Mouse (Mus musculus) T-helper 1 cell (primary cell): Measurements from ENCODE around the gene Exd2.
"Not testable (repeated sequence)": the region's sequence is repeated elsewhere in the genome, so short reads cannot be mapped to it uniquely, and the experiment has no call there.

ENCODE experiments used
- in situ Hi-C: fragments of 300-600 bp; cut with MboI, MseI; formaldehyde crosslinking; loops from one replicate; pipeline ENCODE4 v1.15.1; 2025; ENCODE audit warnings: high pct_unique_total_duplicates

Exd2 gene

DNA sequence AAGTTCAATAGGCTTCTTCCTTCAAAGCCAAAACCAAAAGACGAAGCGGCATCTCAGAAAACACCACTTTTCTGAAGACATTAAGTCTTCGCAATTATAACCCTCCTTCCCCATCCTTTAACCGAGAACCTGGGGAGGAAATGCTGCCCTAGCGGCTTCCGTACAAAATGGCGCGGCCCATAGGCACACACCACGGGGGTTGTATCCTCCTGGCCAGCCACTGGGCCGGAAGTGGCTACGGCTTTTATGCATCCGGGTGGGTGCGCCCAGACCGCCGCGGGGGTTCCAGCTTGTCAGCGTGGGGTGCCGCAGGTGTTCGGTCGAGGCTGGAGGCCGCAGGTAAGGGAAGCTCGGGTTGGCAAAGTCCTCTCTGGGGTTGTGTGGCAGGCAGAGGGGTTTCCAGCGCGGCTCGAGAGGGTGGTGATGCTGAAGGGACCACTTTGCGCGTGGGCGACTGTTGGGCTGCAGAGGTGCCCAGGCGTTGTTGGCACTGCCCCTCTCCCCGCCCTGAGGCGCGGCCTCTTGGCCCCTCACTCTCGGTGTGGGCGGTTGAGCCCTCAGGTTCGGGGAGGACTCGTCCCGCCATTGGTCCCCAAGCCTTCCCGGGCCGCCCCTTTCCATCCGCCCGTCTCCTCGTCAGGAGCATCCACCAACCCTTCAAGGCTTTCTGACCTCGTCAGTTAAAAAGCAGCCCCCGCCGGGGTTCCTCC, at the start of gene Exd2:
Exd2 (plus strand) TSS at position 154 of the 710 bp plus-strand sequence.
- in situ Hi-C loops = no loop called here

DNA sequence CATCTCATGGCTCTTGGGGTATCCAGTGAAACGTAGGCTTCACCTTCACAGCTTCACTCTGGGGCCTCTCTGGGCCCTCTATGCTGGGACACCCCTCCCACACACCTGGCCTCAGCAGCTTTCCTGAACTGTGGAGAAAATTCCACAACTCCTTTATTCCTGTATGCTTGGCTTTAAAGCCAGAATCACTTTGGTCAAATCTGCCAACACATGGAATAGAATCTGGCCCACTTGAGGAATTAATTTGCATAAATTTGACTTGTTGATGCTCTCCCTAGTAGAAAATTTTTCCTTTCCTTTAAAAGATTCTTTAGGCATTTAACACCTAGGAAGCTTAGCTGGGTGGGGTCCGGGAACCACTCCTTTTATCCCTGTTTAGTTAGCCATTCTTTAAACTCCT, 47.8 kb upstream of the Exd2 start:
- in situ Hi-C loops = no loop called here

DNA sequence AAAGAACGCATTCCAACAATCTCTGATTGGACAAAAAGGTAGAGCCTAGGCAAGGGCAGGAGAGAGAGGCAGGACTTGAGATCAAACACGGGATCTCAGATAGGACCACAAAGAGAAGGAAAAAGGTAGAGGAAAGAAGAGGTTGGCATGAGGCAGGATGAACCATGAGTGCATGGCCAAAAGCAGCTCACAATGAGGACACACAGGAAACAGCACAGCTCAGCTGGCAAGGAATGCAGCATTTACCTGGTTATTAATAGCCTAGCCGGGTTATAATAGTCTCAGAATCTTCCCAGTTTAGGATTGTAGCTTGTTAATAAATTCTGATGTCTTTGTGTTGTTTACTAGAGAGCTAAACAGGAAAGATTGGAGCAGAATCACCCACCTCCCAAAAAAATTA, 35.2 kb upstream of the Exd2 start:
- in situ Hi-C loops = no loop called here

DNA sequence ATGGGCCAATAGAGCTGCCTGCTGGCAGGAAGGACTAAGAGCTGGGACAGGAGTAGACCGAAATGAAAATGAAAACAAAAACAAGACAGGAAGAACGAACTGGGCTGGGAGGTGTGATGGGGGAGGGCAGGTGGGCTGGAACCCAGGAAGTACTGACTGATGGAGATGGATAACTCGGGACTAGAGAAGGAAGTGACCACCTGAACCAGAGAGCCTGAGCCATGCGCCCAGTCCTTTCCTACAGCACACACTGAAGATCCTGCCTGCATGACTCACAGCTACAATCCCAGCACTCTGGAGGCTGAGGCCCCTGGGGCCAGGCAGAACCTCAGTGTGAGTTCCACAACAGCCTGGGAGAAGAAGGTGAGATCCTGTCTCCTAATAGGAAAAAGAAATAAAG, 29.6 kb upstream of the Exd2 start:
- in situ Hi-C loops = no loop called here

DNA sequence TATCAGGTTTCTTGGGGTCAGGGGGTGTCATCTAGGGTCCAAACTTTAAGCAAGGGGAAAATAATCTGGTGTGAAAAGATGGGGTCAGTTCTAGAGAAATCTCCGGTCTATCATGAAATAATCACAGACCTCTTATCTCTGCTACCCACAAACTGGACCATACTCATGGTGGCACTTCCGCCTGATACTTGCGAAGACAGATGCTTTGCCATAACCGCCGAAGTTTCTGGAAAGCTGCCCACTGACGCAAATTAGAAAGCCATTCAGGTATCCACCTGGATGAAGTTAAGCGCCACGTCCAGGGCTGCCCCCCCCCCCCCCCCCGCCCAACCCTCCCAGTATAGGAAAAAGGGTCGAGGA, 28.3 kb upstream of the Exd2 start:
- in situ Hi-C loops = no loop called here

DNA sequence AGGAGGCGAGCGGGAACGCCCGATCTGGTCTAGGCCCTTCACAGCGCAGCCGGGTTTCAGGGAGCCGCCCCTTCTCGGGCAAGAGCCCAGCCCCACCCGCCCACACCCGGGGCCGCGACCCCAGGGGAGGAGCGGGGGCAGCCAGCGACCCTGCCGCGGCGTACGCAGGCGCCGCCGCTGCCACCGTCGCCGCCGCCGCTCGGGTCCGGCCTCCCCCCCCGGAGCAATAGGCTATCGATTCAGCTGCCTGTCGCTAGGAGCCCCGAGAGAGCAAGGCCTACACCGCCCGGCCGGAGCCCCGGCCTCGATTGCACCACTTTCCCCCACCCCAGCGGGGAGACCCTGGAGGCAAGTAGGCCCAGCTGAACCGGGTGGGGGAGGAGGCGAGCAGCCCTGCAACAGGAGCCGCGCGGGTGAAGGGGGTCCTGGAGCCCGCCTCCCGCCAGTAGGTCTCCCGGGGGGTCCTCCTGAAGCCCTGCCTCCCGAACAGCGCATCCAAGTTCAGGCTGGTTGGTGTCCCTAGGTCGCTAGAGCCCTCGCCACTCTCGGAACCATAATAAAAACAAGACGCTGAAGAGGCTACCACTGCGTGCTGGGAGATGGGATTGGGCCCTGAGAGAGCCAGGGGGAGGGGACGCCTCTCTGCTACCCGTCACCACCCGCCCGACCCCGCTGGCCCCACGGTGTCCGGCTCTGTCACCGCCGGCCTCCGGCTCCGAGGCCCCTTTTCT, 27.8 kb upstream of the Exd2 start:
- in situ Hi-C loops = no loop called here

DNA sequence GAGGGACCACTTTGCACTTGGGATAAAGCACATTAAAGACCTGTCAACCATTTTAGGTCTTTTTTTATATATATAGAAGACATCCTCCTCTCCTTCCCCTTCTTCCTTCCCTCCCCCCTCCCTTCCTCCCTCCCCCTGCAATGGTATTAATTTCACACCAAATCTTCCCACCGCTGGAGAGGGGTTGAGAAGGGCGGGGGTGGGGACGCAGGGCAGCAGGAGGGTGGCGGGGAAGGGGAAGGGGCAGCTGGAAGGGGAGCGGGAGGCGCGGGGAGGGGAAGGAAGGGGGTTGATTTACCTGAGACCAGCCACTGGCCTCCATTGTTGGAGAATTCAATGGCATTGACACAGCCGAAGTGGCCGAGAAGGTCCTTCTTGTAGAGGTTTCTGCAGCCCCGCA, 27.0 kb upstream of the Exd2 start:
- in situ Hi-C loops = no loop called here

DNA sequence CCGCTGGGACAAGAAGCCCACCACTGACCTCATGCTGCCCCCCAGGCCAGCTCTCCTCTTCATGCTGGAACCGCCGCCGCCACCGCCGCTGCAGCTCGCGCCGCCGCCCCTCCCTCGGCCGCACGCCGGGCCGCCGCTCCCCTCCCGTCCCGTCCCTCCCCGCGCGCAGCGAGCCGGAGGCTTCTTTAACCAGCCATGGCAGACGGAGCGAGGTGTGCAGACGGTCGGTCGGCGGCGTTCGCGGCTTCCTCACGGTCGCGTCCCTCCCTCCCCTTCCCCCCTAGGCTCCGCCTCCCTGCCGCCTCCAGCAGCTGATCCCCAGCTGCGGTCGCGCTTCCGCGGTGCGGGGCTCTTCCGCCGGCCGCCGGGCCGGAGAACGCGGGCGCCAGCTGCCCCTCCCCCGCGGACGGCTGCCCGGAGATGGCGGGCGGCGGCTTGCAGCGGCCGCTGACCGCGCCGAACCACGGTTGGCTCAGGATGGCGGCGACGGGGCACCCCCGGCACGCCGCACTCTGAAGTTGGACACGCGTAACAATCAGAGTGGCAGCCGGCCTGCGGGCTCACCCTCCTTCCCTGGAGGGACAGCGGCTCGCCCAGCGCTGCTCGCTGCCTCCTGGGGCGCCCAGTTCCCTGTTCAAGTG, 26.4 kb upstream of the Exd2 start, which contains the start of gene Dcaf5:
Dcaf5 (minus strand) TSS at position 266 of the 641 bp plus-strand sequence.
- in situ Hi-C loops = no loop called here

DNA sequence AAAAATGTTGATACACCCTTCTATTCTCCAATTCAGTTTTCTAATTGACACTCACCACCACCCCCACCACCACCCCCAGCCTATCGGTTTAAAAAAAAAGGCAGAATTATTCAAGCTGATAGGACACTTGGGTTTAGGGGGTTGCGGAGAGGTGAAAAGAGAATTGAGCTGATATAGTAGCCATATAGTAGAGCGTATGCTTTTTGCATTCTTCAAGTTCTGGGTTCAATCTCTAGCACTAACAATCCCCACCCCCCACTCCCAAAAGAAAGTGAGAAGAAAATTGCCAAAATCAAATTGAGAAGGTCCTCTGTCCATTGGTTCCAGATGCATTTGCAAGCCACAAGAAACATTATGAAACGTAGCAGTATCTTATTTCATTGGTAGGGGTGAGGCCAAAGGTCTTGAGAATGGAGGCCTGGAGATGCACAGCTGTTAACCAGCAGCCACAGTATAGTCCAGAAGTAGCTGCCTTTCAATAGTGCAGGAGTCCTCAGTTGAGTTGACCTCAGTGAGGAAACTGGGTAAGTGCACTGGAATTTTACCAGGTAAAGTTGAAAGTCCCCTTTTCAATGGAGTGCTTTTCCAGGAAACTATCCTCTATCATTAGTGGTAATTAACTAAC, 25.7 kb upstream of the Exd2 start:
- in situ Hi-C loops = no loop called here

DNA sequence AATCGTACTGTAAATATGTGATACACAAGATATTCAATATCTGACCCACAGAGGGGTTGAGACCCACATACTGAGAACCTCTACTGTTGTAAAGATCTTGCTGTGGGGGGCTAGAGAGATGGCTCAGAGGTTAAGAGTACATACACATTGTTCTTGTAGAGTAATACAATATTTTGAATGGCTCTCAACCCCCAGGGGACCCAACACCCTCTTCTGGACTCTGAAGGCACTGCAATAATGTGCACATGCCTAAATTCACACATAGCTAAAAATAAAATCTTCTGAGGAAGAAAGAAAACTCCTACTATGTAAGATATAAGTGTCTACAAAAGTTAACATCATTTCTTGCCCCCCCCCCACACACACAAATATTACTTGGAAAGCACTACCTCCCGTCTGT, 21.9 kb upstream of the Exd2 start:
- in situ Hi-C loops = no loop called here

DNA sequence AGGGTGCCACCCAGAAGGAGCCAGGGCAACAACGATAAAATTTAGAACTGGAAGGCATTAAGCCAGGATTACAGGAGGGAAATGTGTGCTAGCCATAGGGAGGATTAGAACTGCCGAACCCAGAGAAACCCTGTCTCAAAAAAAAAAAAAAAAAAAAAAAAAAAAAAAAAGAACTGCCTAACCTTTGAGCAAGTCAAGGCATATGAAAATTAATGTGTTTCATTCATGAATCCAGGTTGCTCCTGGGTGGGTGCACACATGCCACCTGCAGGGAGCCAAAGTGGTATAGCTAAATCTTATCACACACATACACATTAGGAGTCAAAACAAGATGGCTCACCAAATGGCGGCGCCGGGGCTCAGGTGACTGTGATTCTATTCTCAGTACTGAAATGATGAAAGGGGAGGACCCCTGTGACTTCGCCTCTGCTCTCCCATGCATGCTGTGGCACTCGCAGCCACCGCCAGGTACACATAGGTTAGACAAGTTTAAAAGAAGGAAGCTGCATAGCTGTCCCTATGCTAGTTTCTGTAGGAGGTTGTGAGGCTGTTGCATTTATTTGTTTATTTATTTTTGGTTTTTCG, 18.3 kb upstream of the Exd2 start:
- in situ Hi-C loops = no loop called here

DNA sequence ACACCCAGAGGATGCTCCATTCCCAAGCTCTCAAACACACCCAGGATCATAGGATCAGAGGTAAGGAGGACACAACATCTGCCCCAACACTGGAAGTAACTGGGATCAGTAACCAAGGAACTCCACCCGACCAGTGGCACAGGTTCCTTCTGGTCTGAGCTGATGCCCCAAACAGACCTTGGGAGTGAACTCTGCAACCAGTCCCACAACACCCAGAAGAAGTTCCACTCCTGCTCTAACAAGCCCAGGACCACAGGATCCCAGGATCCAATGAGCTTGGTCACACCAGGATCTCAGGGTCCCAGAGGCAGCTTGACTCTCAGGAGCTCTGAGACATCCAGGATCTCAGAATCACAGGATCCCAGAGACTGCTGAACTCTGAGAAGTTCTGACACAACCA, 9.4 kb upstream of the Exd2 start:
- in situ Hi-C loops = no loop called here

DNA sequence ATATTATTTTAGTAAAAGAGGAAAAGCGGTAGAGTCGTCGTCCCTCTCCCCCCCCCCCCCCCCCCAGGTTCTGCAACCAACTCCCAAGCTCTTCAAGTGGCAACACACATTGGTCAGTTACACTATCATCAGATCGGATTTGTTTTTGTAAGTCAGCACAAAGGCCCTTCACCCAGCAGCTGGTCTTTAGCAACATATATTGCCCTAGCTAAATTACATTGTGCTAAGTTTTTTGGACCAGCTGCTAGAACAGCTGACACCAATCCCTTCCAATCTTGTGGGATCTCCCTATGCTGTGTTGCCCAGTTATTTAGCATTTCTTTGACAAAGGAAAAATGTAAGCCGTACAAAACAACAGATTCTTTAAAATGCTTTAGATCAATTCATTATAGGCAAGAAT, 4.9 kb upstream of the Exd2 start:
- in situ Hi-C loops = no loop called here

DNA sequence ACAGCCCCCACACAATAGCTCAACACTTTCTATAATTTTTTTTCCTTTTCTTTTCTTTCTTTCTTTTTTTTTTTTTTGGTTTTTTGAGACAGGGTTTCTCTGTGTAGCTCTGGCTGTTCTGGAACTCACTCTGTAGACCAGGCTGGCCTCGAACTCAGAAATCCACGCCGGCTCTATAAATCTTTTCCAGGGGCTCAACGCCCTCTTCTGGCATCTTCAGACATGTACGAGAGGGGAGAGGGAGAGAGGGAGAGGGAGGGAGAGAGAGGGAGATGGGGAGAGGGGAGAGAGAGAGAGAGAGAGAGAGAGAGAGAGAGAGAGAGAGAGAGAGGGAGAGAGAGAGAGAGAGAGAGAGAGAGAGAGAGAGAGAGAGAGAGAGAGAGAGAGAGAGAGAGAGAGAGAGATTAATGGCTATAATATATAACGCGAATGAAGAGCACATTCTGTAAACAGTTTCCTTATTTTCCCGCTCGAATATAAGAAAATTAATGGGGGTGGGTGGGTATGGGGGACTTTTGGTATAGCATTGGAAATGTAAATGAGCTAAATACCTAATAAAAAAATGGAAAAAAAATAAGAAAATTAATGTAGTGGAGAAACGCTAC, 501 bp upstream of the Exd2 start:
- in situ Hi-C loops = not testable (repeated sequence)

DNA sequence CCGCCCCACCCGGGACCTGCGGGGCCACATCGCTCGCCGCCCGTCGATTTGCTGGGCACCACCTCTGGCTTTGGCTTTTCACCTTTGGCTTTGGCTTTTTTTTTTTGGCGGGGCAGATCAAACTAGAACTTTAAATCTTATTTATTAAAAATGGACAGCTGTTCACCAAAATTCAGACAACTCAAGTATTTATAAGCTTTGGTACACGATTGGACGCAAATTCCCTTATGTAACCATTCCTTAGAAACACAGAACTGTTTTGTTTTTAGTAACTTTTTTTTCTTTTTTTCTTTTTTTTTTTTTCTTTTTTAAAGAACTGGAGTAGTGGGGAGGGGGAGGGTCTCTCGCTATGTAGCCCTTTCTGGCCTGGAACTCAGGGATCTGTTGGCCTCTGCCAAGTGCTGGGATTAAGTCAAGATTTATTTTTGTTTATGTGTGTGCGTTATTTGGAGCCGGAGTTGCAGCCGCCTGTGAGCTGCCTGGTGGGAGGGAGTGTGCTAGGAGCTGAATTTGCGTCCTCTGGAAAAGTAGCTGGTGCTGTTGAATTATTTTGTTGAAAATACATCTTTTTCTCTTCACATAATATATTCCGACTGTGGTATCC, 873 bp downstream of the Exd2 start:
- in situ Hi-C loops = no loop called here

DNA sequence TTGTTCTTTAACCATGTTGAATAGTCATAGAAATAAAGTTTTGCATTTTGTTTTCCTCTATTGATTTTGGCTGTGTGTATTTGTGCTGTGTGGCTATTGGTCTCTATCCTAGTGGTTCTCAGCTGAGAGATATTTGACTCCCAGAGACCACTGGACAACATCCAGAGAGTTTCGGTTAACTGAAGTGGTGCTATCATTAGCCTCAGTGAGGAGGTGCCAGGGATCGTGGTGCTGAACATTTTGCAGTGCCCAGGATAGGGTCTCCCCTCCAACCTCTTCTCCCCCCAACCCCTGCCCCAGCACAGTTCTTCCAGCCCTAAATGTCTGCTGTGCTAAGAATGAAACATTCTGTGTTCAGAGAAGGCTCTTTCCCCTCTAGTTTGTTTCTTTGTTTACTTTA, 7.3 kb downstream of the Exd2 start:
- in situ Hi-C loops = no loop called here

DNA sequence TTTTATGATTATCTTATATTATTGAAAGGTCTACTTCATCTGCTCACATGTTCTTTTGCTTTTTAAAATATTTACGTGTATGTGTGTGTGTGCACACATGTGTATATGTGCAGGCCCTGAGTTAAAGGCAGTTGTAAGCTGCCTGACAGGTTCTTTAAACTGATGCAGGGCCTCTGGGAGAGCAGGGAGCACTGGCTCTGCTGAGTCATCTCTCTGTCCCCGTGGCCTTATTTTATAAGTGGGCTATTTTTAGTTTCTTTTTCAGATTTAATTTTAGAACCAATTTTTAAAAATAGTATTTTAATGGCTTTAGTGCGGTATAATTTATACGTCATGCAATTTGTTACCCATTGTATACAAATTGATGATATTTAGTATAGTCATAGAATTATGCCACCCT, 9.0 kb downstream of the Exd2 start:
- in situ Hi-C loops = no loop called here

DNA sequence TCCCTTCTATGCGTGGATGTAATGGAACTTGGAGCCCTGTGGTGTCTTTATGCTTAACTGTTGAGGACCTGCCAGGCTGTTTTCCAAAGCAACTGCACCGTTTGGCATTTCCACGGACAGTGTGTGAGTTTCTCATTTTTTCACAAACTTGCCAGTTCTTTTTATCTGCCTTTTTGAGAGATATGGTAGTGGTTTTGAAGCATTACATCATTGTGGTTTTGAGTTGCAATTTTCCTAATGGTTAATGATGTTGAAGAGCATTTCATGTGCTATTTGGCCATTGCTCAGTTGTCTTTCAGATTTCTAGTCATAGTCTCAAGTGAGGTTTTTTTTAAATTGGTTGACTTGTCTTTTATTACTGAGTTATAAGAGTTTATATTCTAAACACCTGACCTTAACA, 10.8 kb downstream of the Exd2 start:
- in situ Hi-C loops = no loop called here

DNA sequence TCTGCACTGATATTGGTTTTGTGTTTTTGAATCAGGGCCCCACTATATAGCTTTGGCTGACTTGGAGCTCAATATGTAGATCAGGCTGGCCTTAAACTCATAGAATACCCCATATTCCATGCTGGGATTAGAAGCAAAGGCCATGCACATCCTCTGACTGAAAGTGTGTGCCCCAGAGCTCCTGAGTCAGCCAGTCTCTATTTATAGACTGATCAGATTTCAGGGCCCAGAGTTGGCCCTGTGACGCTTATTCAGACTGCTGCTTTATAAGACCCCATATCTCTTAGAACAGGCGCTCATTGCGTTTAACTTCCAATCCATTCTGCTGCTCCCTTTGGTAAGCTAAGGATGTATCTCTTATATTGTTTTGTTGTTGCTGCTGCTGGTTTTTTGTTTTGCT, 17.1 kb downstream of the Exd2 start:
- in situ Hi-C loops = no loop called here

DNA sequence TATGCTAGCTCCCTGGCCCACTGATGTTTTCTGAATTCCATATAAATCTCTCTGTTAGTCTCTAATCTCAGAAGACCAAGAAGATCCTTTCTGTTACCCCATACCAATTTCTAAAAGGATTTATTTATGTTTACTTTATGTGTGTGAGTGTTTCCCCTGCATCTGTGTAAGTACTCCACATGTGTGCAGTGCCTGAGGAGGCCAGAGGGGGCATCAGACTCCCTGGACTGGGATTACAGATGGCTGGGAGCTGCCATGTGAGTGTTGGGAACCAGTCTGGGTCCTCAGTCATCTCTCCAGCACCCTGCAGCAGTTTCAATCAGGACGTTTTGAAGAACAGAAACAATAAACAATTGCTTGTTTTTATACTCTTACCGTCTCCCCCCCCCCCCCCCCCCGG, 20.5 kb downstream of the Exd2 start:
- in situ Hi-C loops = no loop called here

DNA sequence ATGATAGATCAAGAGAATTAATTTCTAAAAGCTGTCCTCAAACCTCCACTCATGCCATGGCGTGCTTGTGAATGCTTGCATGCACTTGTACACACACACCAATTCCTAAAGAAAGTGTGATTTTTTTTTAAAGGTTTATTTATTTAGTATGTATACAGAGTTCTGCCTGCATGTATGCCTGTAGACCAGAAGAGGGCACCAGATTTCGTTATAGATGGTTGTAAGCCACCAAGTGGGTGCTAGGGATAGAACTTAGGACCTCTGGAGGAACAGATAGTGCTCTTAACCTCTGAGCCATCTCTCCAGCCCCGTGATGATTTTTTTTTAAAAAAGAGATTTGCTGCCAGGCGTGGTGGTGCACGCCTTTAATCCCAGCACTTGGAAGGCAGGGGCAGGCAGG, 30.4 kb downstream of the Exd2 start:
- in situ Hi-C loops = no loop called here
